Mouse (Mus musculus): Measurements from ENCODE around the gene Usp54. TPM values are rescaled to one million over a fixed set of nuclear protein-coding genes. Genes with fewer than 3 reads are reported as not detected.
"Not testable (repeated sequence)": the region's sequence is repeated elsewhere in the genome, so short reads cannot be mapped to it uniquely, and the experiment has no call there.

Usp54 gene
- polyA plus RNA-seq, 1 experiment: 14.4 TPM

GRCm38 (mm10) chr14:20638702-20639101 is 2.2 kb downstream of the Usp54 start:
- Histone ChIP-seq H3K27ac (ENCODE audit: control insufficient read depth, insufficient read depth, low read depth, low read length) (no peak overlapping the region), H3K27me3 (ENCODE audit: control insufficient read depth, insufficient read depth, low read length) (no peaks in the 10 kb centered on the region), H3K36me3 (ENCODE audit: control insufficient read depth, insufficient read depth, low read length) (no peaks in the 10 kb centered on the region), H3K4me3 (ENCODE audit: control insufficient read depth, low read depth, low read length) (no peak overlapping the region), H3K4me1 (ENCODE audit: control insufficient read depth, insufficient read depth, low read length) (peaks cover 2% of the 10 kb centered on the region)
- TF ChIP-seq CTCF (IDR thresholded peaks at IDR 0.05; ENCODE audit: control insufficient read depth, insufficient read depth, insufficient replicate concordance, low read depth, low read length): no peak
- no peak for TF ChIP-seq POLR2A (IDR thresholded peaks at IDR 0.05; ENCODE audit: control insufficient read depth, low read depth, low read length)

GRCm38 (mm10) chr14:20637818-20638574 is 2.9 kb downstream of the Usp54 start:
- Histone ChIP-seq H3K27me3 (ENCODE audit: control insufficient read depth, insufficient read depth, low read length) (no peaks in the 10 kb centered on the region), H3K27ac (ENCODE audit: control insufficient read depth, insufficient read depth, low read depth, low read length) (no peak overlapping the region), H3K4me1 (ENCODE audit: control insufficient read depth, insufficient read depth, low read length) (peaks cover 2% of the 10 kb centered on the region), H3K36me3 (ENCODE audit: control insufficient read depth, insufficient read depth, low read length) (no peaks in the 10 kb centered on the region), H3K4me3 (ENCODE audit: control insufficient read depth, low read depth, low read length) (peak overlapping the region; percentile 27; the same call in 1 of the 2 replicates)
- TF ChIP-seq CTCF (IDR thresholded peaks at IDR 0.05; ENCODE audit: control insufficient read depth, insufficient read depth, insufficient replicate concordance, low read depth, low read length) (no peak), POLR2A (IDR thresholded peaks at IDR 0.05; ENCODE audit: control insufficient read depth, low read depth, low read length) (no peak)

- not testable (repeated sequence) for H3K4me3 ChIP-seq (ENCODE audit: control insufficient read depth, low read depth, low read length); H3K4me1 ChIP-seq (ENCODE audit: control insufficient read depth, insufficient read depth, low read length); H3K27ac ChIP-seq (ENCODE audit: control insufficient read depth, insufficient read depth, low read depth, low read length); H3K36me3 ChIP-seq (ENCODE audit: control insufficient read depth, insufficient read depth, low read length); H3K27me3 ChIP-seq (ENCODE audit: control insufficient read depth, insufficient read depth, low read length)
These were observed 3.9 kb downstream of the Usp54 start for GRCm38 (mm10) chr14:20636968-20637367.

GRCm38 (mm10) chr14:20635546-20635945 is 5.3 kb downstream of the Usp54 start:
- no peaks in the 10 kb centered on the region for H3K27me3 ChIP-seq (ENCODE audit: control insufficient read depth, insufficient read depth, low read length)
- no peak overlapping the region for H3K4me3 ChIP-seq (ENCODE audit: control insufficient read depth, low read depth, low read length)
- H3K27ac ChIP-seq (ENCODE audit: control insufficient read depth, insufficient read depth, low read depth, low read length): no peak overlapping the region
- TF ChIP-seq POLR2A (IDR thresholded peaks at IDR 0.05; ENCODE audit: control insufficient read depth, low read depth, low read length) (no peak), CTCF (IDR thresholded peaks at IDR 0.05; ENCODE audit: control insufficient read depth, insufficient read depth, insufficient replicate concordance, low read depth, low read length) (no peak)
- H3K4me1 ChIP-seq (ENCODE audit: control insufficient read depth, insufficient read depth, low read length): peaks cover 2% of the 10 kb centered on the region
- H3K36me3 ChIP-seq (ENCODE audit: control insufficient read depth, insufficient read depth, low read length): no peaks in the 10 kb centered on the region

GRCm38 (mm10) chr14:20631253-20631652 is 9.6 kb downstream of the Usp54 start:
- no peak overlapping the region for H3K4me3 ChIP-seq (ENCODE audit: control insufficient read depth, low read depth, low read length)
- TF ChIP-seq POLR2A (IDR thresholded peaks at IDR 0.05; ENCODE audit: control insufficient read depth, low read depth, low read length): no peak
- no peak for TF ChIP-seq CTCF (IDR thresholded peaks at IDR 0.05; ENCODE audit: control insufficient read depth, insufficient read depth, insufficient replicate concordance, low read depth, low read length)

GRCm38 (mm10) chr14:20626971-20627370 is 13.9 kb downstream of the Usp54 start:
- H3K27ac ChIP-seq (ENCODE audit: control insufficient read depth, insufficient read depth, low read depth, low read length): no peak overlapping the region
- no peak overlapping the region for H3K4me3 ChIP-seq (ENCODE audit: control insufficient read depth, low read depth, low read length)
- H3K36me3 ChIP-seq (ENCODE audit: control insufficient read depth, insufficient read depth, low read length): no peaks in the 10 kb centered on the region
- no peaks in the 10 kb centered on the region for H3K27me3 ChIP-seq (ENCODE audit: control insufficient read depth, insufficient read depth, low read length)
- no peak for TF ChIP-seq CTCF (IDR thresholded peaks at IDR 0.05; ENCODE audit: control insufficient read depth, insufficient read depth, insufficient replicate concordance, low read depth, low read length)
- no peak for TF ChIP-seq POLR2A (IDR thresholded peaks at IDR 0.05; ENCODE audit: control insufficient read depth, low read depth, low read length)
- H3K4me1 ChIP-seq (ENCODE audit: control insufficient read depth, insufficient read depth, low read length): no peaks in the 10 kb centered on the region

More at GRCm38 (mm10) chr14:20631253-20631652, 9.6 kb downstream of the Usp54 start:
- Histone ChIP-seq H3K36me3 (ENCODE audit: control insufficient read depth, insufficient read depth, low read length) (no peaks in the 10 kb centered on the region), H3K27ac (ENCODE audit: control insufficient read depth, insufficient read depth, low read depth, low read length) (no peak overlapping the region), H3K27me3 (ENCODE audit: control insufficient read depth, insufficient read depth, low read length) (no peaks in the 10 kb centered on the region), H3K4me1 (ENCODE audit: control insufficient read depth, insufficient read depth, low read length) (no peaks in the 10 kb centered on the region; the same call in 1 of the 2 replicates)

GRCm38 (mm10) chr14:20626447-20626846 is 14.4 kb downstream of the Usp54 start:
- H3K4me1 ChIP-seq (ENCODE audit: control insufficient read depth, insufficient read depth, low read length): no peaks in the 10 kb centered on the region
- H3K36me3 ChIP-seq (ENCODE audit: control insufficient read depth, insufficient read depth, low read length): no peaks in the 10 kb centered on the region
- TF ChIP-seq CTCF (IDR thresholded peaks at IDR 0.05; ENCODE audit: control insufficient read depth, insufficient read depth, insufficient replicate concordance, low read depth, low read length): no peak
- TF ChIP-seq POLR2A (IDR thresholded peaks at IDR 0.05; ENCODE audit: control insufficient read depth, low read depth, low read length): no peak
- no peak overlapping the region for H3K4me3 ChIP-seq (ENCODE audit: control insufficient read depth, low read depth, low read length)
- no peak overlapping the region for H3K27ac ChIP-seq (ENCODE audit: control insufficient read depth, insufficient read depth, low read depth, low read length)
- no peaks in the 10 kb centered on the region for H3K27me3 ChIP-seq (ENCODE audit: control insufficient read depth, insufficient read depth, low read length)

All from testis, adult 2 months (tissue).